Mouse (Mus musculus): ENCODE measurements around the gene Caly. TPM values are rescaled to one million over a fixed set of nuclear protein-coding genes. Genes with fewer than 3 reads are reported as not detected.

Caly gene
- polyA plus RNA-seq, 1 experiment from 2014 or later = not detected

GRCm38 (mm10) chr7:140057413-140058407 is 24.6 kb downstream of the Caly start:
- no peak for ATAC-seq (ENCODE audit: low read depth)

GRCm38 (mm10) chr7:140054124-140054523 is 28.2 kb downstream of the Caly start:
- no peak overlapping the region for H3K9ac ChIP-seq (ENCODE audit: low read depth, low read length)
- no peak overlapping the region for H3K4me2 ChIP-seq (ENCODE audit: low read depth, low read length)
- no peak for ATAC-seq (ENCODE audit: low read depth)
- peaks cover 68% of the 10 kb centered on the region for H3K27me3 ChIP-seq (ENCODE audit: control insufficient read depth, insufficient read depth, low read depth, low read length)
- WGBS (ENCODE audit: insufficient replicate concordance) = 51% methylated on average over 4 of the region's 4 CpGs
- no peak overlapping the region for H3K4me3 ChIP-seq (ENCODE audit: low read depth, low read length)
- no peaks in the 10 kb centered on the region for H3K36me3 ChIP-seq (ENCODE audit: control insufficient read depth, insufficient read depth)
- no peak overlapping the region for H3K27ac ChIP-seq (ENCODE audit: low read length)
- no peaks in the 10 kb centered on the region; the same call in 1 of the 2 replicates for H3K4me1 ChIP-seq (ENCODE audit: control insufficient read depth, low read depth, low read length)
- no peaks in the 10 kb centered on the region for H3K9me3 ChIP-seq (replicated peaks; ENCODE audit: control insufficient read depth, low read length)

More at GRCm38 (mm10) chr7:140057413-140058407, 24.6 kb downstream of the Caly start:
- Histone ChIP-seq H3K9ac (ENCODE audit: low read depth, low read length) (no peak overlapping the region), H3K36me3 (ENCODE audit: control insufficient read depth, insufficient read depth) (no peaks in the 10 kb centered on the region), H3K4me3 (ENCODE audit: low read depth, low read length) (peak overlapping the region; percentile 19), H3K4me1 (ENCODE audit: control insufficient read depth, low read depth, low read length) (no peaks in the 10 kb centered on the region), H3K9me3 (replicated peaks; ENCODE audit: control insufficient read depth, low read length) (no peaks in the 10 kb centered on the region), H3K27me3 (ENCODE audit: control insufficient read depth, insufficient read depth, low read depth, low read length) (peaks cover 74% of the 10 kb centered on the region), H3K27ac (ENCODE audit: low read length) (no peak overlapping the region), H3K4me2 (ENCODE audit: low read depth, low read length) (peak overlapping the region; percentile 24)
- WGBS (ENCODE audit: insufficient replicate concordance) = 4% methylated on average over 53 of the region's 53 CpGs

GRCm38 (mm10) chr7:140049115-140049689 is 33.1 kb downstream of the Caly start:
- Histone ChIP-seq H3K36me3 (ENCODE audit: control insufficient read depth, insufficient read depth) (no peaks in the 10 kb centered on the region), H3K4me1 (ENCODE audit: control insufficient read depth, low read depth, low read length) (no peaks in the 10 kb centered on the region; the same call in 1 of the 2 replicates), H3K9me3 (replicated peaks; ENCODE audit: control insufficient read depth, low read length) (no peaks in the 10 kb centered on the region), H3K27ac (ENCODE audit: low read length) (no peak overlapping the region), H3K9ac (ENCODE audit: low read depth, low read length) (no peak overlapping the region), H3K27me3 (ENCODE audit: control insufficient read depth, insufficient read depth, low read depth, low read length) (peaks cover 73% of the 10 kb centered on the region), H3K4me3 (ENCODE audit: low read depth, low read length) (peak overlapping the region; percentile 39), H3K4me2 (ENCODE audit: low read depth, low read length) (peak overlapping the region; percentile 52)
- 2% methylated on average over 34 of the region's 34 CpGs for WGBS (ENCODE audit: insufficient replicate concordance)
- ATAC-seq (ENCODE audit: low read depth) = no peak

GRCm38 (mm10) chr7:140048361-140049114 is 33.8 kb downstream of the Caly start, which contains the start of gene Msx3:
Gene Msx3, minus strand, starts transcription at chr7:140049089.
- Histone ChIP-seq H3K4me1 (ENCODE audit: control insufficient read depth, low read depth, low read length) (no peaks in the 10 kb centered on the region; the same call in 1 of the 2 replicates), H3K9me3 (replicated peaks; ENCODE audit: control insufficient read depth, low read length) (no peaks in the 10 kb centered on the region), H3K27me3 (ENCODE audit: control insufficient read depth, insufficient read depth, low read depth, low read length) (peaks cover 73% of the 10 kb centered on the region), H3K9ac (ENCODE audit: low read depth, low read length) (no peak within 1 kb of the TSS), H3K27ac (ENCODE audit: low read length) (no peak within 1 kb of the TSS), H3K36me3 (ENCODE audit: control insufficient read depth, insufficient read depth) (no peaks in the 10 kb centered on the region), H3K4me3 (ENCODE audit: low read depth, low read length) (peak within 1 kb of the TSS; percentile 39), H3K4me2 (ENCODE audit: low read depth, low read length) (peak within 1 kb of the TSS; percentile 52)
- 2% methylated on average over 56 of the region's 56 CpGs for WGBS (ENCODE audit: insufficient replicate concordance)
- 0 out of 2 replicates have a peak, but pooled peaks have one; percentile 16 for ATAC-seq (ENCODE audit: low read depth)

- Histone ChIP-seq H3K27me3 (ENCODE audit: control insufficient read depth, insufficient read depth, low read depth, low read length) (peaks cover 73% of the 10 kb centered on the region), H3K36me3 (ENCODE audit: control insufficient read depth, insufficient read depth) (no peaks in the 10 kb centered on the region), H3K4me2 (ENCODE audit: low read depth, low read length) (0 out of 2 replicates have a peak overlapping the region, but pooled peaks have one; percentile 1), H3K27ac (ENCODE audit: low read length) (no peak overlapping the region), H3K9me3 (replicated peaks; ENCODE audit: control insufficient read depth, low read length) (no peaks in the 10 kb centered on the region), H3K4me3 (ENCODE audit: low read depth, low read length) (peak overlapping the region; percentile 18), H3K4me1 (ENCODE audit: control insufficient read depth, low read depth, low read length) (peaks cover under 1% of the 10 kb centered on the region; the same call in 1 of the 2 replicates), H3K9ac (ENCODE audit: low read depth, low read length) (no peak overlapping the region)
- under 1% methylated on average over 33 of the region's 33 CpGs for WGBS (ENCODE audit: insufficient replicate concordance)
- no peak for ATAC-seq (ENCODE audit: low read depth)
Measured at GRCm38 (mm10) chr7:140047811-140048311, 34.5 kb downstream of the Caly start.

- 53% methylated on average over 4 of the region's 4 CpGs for WGBS (ENCODE audit: insufficient replicate concordance)
- Histone ChIP-seq H3K9me3 (replicated peaks; ENCODE audit: control insufficient read depth, low read length) (no peaks in the 10 kb centered on the region), H3K4me2 (ENCODE audit: low read depth, low read length) (no peak overlapping the region), H3K27ac (ENCODE audit: low read length) (no peak overlapping the region), H3K27me3 (ENCODE audit: control insufficient read depth, insufficient read depth, low read depth, low read length) (peaks cover 55% of the 10 kb centered on the region), H3K9ac (ENCODE audit: low read depth, low read length) (no peak overlapping the region), H3K4me3 (ENCODE audit: low read depth, low read length) (no peak overlapping the region), H3K36me3 (ENCODE audit: control insufficient read depth, insufficient read depth) (no peaks in the 10 kb centered on the region), H3K4me1 (ENCODE audit: control insufficient read depth, low read depth, low read length) (peaks cover 4% of the 10 kb centered on the region)
- no peak for ATAC-seq (ENCODE audit: low read depth)
Measured at GRCm38 (mm10) chr7:140045546-140045945, 36.8 kb downstream of the Caly start.

GRCm38 (mm10) chr7:140042728-140043127 is 39.6 kb downstream of the Caly start:
- no peak overlapping the region for H3K9ac ChIP-seq (ENCODE audit: low read depth, low read length)
- no peak overlapping the region for H3K27ac ChIP-seq (ENCODE audit: low read length)
- peak; percentile 58 for ATAC-seq (ENCODE audit: low read depth)
- peaks cover 4% of the 10 kb centered on the region for H3K4me1 ChIP-seq (ENCODE audit: control insufficient read depth, low read depth, low read length)
- H3K36me3 ChIP-seq (ENCODE audit: control insufficient read depth, insufficient read depth) = no peaks in the 10 kb centered on the region
- 50% methylated on average over 3 of the region's 3 CpGs for WGBS (ENCODE audit: insufficient replicate concordance)
- no peak overlapping the region for H3K4me3 ChIP-seq (ENCODE audit: low read depth, low read length)
- no peak overlapping the region for H3K4me2 ChIP-seq (ENCODE audit: low read depth, low read length)
- H3K9me3 ChIP-seq (replicated peaks; ENCODE audit: control insufficient read depth, low read length) = no peaks in the 10 kb centered on the region
- H3K27me3 ChIP-seq (ENCODE audit: control insufficient read depth, insufficient read depth, low read depth, low read length) = peaks cover 27% of the 10 kb centered on the region

- H3K27ac ChIP-seq (ENCODE audit: low read length) = no peak overlapping the region
- no peak for ATAC-seq (ENCODE audit: low read depth)
- WGBS (ENCODE audit: insufficient replicate concordance) = 68% methylated on average over 3 of the region's 3 CpGs
- no peaks in the 10 kb centered on the region for H3K9me3 ChIP-seq (replicated peaks; ENCODE audit: control insufficient read depth, low read length)
- H3K4me1 ChIP-seq (ENCODE audit: control insufficient read depth, low read depth, low read length) = peaks cover 11% of the 10 kb centered on the region
- peak overlapping the region; percentile 88 for H3K9ac ChIP-seq (ENCODE audit: low read depth, low read length)
- H3K4me3 ChIP-seq (ENCODE audit: low read depth, low read length) = peak overlapping the region; percentile 89
- no peaks in the 10 kb centered on the region for H3K27me3 ChIP-seq (ENCODE audit: control insufficient read depth, insufficient read depth, low read depth, low read length)
- H3K4me2 ChIP-seq (ENCODE audit: low read depth, low read length) = peak overlapping the region; percentile 92
- H3K36me3 ChIP-seq (ENCODE audit: control insufficient read depth, insufficient read depth) = peaks cover 6% of the 10 kb centered on the region
Measured at GRCm38 (mm10) chr7:140037171-140037555, 45.2 kb downstream of the Caly start.
